Mouse (Mus musculus) stomach, postnatal 0 days (tissue): ENCODE data around the gene Farp1. TPM values are rescaled to one million over a fixed set of nuclear protein-coding genes. Genes with fewer than 3 reads are reported as not detected.
"Not testable (repeated sequence)": the region's sequence is repeated elsewhere in the genome, so short reads cannot be mapped to it uniquely, and the experiment has no call there.

Experiments used
- ATAC-seq: fragments of 200-750 bp; cut with Nextera tagmentation; 2 replicates; pipeline ENCODE4 v1.8.0; 2017; ENCODE audit not compliant: low FRiP score, low TSS enrichment
- DNase-seq: peaks from one replicate; pipeline ENCODE4 v3.0.0-alpha.2; 2016; ENCODE audit warnings: low spot score
- H3K27ac ChIP-seq: fragments of 300-500 bp; sonication (generic); replicated peaks from 2 replicates; pipeline ENCODE4 v1.5.1; 2014; ENCODE audit warnings: mild to moderate bottlenecking, control low read depth
- H3K27me3 ChIP-seq: fragments of 300-500 bp; sonication (generic); 2 replicates; pipeline ENCODE4 v1.6.1; 2014; ENCODE audit warnings: low read length; ENCODE audit not compliant: control insufficient read depth, insufficient read depth
- H3K36me3 ChIP-seq: fragments of 300-500 bp; sonication (generic); 2 replicates; pipeline ENCODE4 v1.6.1; 2014; ENCODE audit warnings: low read length, mixed read lengths; ENCODE audit not compliant: control insufficient read depth, insufficient read depth
- H3K4me1 ChIP-seq: fragments of 300-500 bp; sonication (generic); replicated peaks from 2 replicates; pipeline ENCODE4 v1.6.1; 2014; ENCODE audit warnings: antibody characterized with exemption; ENCODE audit not compliant: control insufficient read depth, insufficient read depth
- H3K4me2 ChIP-seq: fragments of 300-500 bp; sonication (generic); replicated peaks from 2 replicates; pipeline ENCODE4 v1.6.1; 2014; ENCODE audit warnings: low read depth, mild to moderate bottlenecking, control low read depth, moderate library complexity
- H3K4me3 ChIP-seq: fragments of 300-500 bp; sonication (generic); 2 replicates; pipeline ENCODE4 v1.5.1; 2014; ENCODE audit warnings: low read depth, low read length, control low read depth
- H3K9ac ChIP-seq: fragments of 300-500 bp; sonication (generic); 2 replicates; pipeline ENCODE4 v1.6.1; 2014; ENCODE audit warnings: mild to moderate bottlenecking, low read length, control low read depth, mixed read lengths
- H3K9me3 ChIP-seq: fragments of 300-500 bp; sonication (generic); 2 replicates; pipeline ENCODE4 v1.6.1; 2016; ENCODE audit warnings: low read length; ENCODE audit not compliant: control insufficient read depth
- CTCF ChIP-seq: IDR thresholded peaks from 2 replicates; pipeline ENCODE4 v1.5.1; 2016; ENCODE audit warnings: antibody characterized with exemption, low read depth, mild to moderate bottlenecking, moderate library complexity
- EP300 ChIP-seq: optimal IDR thresholded peaks from 2 replicates; pipeline ENCODE3; 2016; ENCODE audit warnings: antibody characterized with exemption
- WGBS: fragments of 180-500 bp; shearing (Covaris S2); extraction: QIAGEN DNeasy Blood & Tissue Kit; methylation state at CpG from one replicate; pipeline ENCODE4 v1.1.7; 2014; 5-methylcytosine and 5-hydroxymethylcytosine counted together
- polyA plus RNA-seq: library from polyadenylated mRNA; unstranded; fragments of >200 nt; fragmentation: Nextera tagmentation; extraction: Ambion mirVana; gene quantifications from 2 replicates; pipeline ENCODE4 v1.2.1, GENCODE M21; 2015

Farp1 gene
- polyA plus RNA-seq, 1 experiment from 2014 or later, result 4.6 TPM

DNA sequence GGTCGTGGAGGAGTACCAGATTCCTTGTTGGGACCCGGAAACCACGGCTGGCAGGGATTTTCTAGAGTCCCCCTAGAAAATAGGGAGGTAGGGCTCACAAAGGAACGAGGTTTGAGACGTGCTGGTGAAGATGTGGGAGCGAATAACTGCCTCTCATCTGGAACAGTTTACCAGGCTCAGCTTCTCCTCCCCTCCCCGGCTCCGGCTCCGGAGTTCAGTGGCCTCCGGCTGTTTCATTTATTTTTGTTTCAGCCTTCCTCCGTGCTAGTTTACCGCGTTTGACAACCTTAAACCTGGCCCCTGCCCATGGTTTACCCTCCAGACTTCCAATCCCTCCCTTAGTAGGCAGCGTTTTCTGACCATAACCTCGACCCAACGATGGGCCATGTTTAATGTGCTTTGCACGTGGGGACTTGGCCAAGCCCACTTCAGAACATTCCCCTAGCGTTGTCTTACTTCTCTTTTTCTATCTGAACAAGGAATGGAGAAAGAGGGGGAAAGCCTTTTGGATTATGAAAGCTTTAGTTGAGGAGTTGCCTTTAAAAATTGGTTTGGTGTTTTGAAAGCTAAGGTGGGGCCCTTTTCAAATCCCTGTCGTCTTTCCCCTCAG, 1.7 kb downstream of the Farp1 start:
- Histone ChIP-seq H3K9ac (peak overlapping the region; percentile 90), H3K4me2 (peak overlapping the region; percentile 92), H3K27me3 (no peaks in the 10 kb centered on the region), H3K36me3 (no peaks in the 10 kb centered on the region), H3K27ac (peak overlapping the region; percentile 83), H3K4me1 (no peaks in the 10 kb centered on the region), H3K9me3 (no peaks in the 10 kb centered on the region), H3K4me3 (peak overlapping the region; percentile 82)
- ATAC-seq (no peak), DNase-seq (peak; percentile 27)
- no peak for TF ChIP-seq CTCF
- no peak for TF ChIP-seq EP300
- 0% methylated on average over 19 of the region's 19 CpGs for WGBS

DNA sequence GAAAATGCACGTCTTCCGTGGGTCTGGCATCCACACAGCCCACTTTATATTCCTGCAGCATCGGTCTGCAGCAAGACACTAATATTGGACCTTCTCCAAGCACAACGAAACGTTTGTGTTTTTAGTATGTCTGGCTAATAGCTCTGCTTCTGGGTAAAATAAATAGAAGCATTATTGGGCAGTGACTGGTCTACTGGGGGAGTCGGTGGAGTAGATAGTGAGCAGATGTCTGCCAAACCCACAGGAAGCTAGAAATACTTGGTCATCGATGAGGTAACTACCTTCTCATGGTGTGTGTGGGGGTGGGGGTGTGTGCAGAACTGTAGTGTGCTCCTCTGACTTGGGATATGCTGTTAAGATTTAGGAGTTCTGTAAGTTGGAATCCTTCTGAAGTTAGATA, 2.3 kb downstream of the Farp1 start:
- Histone ChIP-seq H3K36me3 (no peaks in the 10 kb centered on the region), H3K9me3 (no peaks in the 10 kb centered on the region), H3K9ac (peak overlapping the region; percentile 90), H3K27ac (peak overlapping the region; percentile 83), H3K4me1 (no peaks in the 10 kb centered on the region), H3K4me2 (peak overlapping the region; percentile 92), H3K27me3 (no peaks in the 10 kb centered on the region), H3K4me3 (peak overlapping the region; percentile 82)
- peak; percentile 14; the same call in 1 of the 2 replicates for ATAC-seq
- 8% methylated on average over 7 of the region's 7 CpGs for WGBS
- TF ChIP-seq EP300 (no peak), CTCF (no peak)
- no peak for DNase-seq

DNA sequence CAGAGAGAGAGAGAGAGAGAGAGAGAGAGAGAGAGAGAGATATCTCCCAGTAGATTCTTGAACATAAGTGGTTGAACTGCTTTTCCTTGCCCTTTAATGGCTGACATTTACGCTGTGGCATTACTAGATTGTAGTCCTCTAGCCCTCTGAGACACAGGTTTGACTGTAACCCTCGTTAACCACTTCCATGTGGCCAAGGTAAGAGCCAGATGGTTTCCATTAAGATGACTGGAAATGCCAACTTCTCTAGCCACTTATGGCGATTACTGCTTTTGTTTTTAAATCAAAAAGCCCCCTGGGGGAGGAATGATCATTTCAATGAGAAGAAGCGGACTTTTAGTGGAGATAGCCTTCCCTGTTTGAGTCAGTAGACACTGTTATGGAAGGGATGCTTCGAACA, 3.7 kb downstream of the Farp1 start:
- DNase-seq (no peak), ATAC-seq (no peak)
- 70% methylated on average over 5 of the region's 5 CpGs for WGBS
- Histone ChIP-seq H3K4me3 (no peak overlapping the region), H3K9ac (no peak overlapping the region), H3K4me2 (no peak overlapping the region), H3K9me3 (no peaks in the 10 kb centered on the region), H3K36me3 (no peaks in the 10 kb centered on the region), H3K4me1 (no peaks in the 10 kb centered on the region), H3K27ac (no peak overlapping the region), H3K27me3 (no peaks in the 10 kb centered on the region)
- TF ChIP-seq EP300 (no peak), CTCF (no peak)

DNA sequence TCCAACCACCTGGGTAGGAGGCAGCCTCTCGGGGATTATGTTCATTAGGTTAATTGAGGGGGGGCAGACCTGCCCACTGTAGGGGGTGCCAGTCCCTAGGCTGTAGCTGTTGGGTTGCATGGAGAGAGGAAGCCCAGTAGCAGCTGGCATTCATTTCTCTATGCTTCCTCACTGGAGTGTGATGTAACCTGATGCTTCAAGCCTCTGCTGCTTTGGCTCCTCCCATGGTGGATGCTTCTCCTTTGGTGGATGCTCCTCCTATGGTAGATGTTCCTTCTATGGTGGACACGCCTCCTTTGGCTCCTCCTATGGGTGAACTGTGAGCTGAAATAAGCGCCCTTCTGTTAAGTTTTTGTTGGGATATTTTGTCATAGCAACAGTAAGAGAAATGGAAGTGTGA, 9.1 kb downstream of the Farp1 start:
- no peaks in the 10 kb centered on the region for H3K4me1 ChIP-seq
- TF ChIP-seq EP300 (no peak), CTCF (no peak)
- no peak overlapping the region for H3K4me2 ChIP-seq
- DNase-seq, result no peak
- H3K27ac ChIP-seq, result no peak overlapping the region
- no peak for ATAC-seq
- H3K36me3 ChIP-seq, result no peaks in the 10 kb centered on the region; the same call in 1 of the 2 replicates
- H3K9ac ChIP-seq, result no peak overlapping the region
- H3K27me3 ChIP-seq, result no peaks in the 10 kb centered on the region
- 83% methylated on average over 3 of the region's 3 CpGs for WGBS
- H3K9me3 ChIP-seq, result no peaks in the 10 kb centered on the region
- H3K4me3 ChIP-seq, result no peak overlapping the region

- 83% methylated on average over 9 of the region's 9 CpGs for WGBS
- no peak for TF ChIP-seq EP300
- TF ChIP-seq CTCF, result no peak
- no peaks in the 10 kb centered on the region; the same call in 1 of the 2 replicates for H3K36me3 ChIP-seq
- no peak overlapping the region for H3K9ac ChIP-seq
- no peaks in the 10 kb centered on the region for H3K4me1 ChIP-seq
- no peak for DNase-seq
- H3K4me2 ChIP-seq, result no peak overlapping the region
- ATAC-seq, result no peak
- H3K9me3 ChIP-seq, result no peaks in the 10 kb centered on the region
- no peak overlapping the region for H3K4me3 ChIP-seq
- no peaks in the 10 kb centered on the region for H3K27me3 ChIP-seq
- H3K27ac ChIP-seq, result no peak overlapping the region
Observed at GRCm38 (mm10) chr14:121046313-121046961, 11.4 kb downstream of the Farp1 start.

DNA sequence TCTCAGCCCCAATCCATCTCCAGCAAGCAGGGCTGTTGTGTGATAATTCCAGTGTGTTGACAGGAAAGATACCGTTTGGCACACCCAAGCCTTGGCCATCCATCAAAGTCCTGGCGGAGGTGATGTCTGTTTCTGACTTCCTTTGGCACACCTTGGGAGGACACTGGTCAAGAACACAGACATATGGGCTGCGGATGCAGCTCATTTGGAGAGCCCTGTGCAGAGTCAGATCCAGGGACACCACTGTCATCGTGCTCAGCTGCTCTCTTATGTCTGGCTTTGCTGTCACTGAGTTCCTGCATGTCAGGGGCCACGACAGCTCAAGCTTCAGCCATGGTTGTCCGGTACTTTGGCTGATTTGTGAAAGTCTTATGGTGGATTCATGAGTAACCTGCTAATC, 12.8 kb downstream of the Farp1 start:
- WGBS, result 68% methylated on average over 6 of the region's 6 CpGs
- no peak overlapping the region for H3K4me3 ChIP-seq
- ATAC-seq, result no peak
- no peak overlapping the region for H3K9ac ChIP-seq
- no peak overlapping the region for H3K4me2 ChIP-seq
- H3K27ac ChIP-seq, result no peak overlapping the region
- TF ChIP-seq CTCF, result no peak
- TF ChIP-seq EP300, result no peak
- no peaks in the 10 kb centered on the region for H3K27me3 ChIP-seq
- peaks cover 2% of the 10 kb centered on the region; the same call in 1 of the 2 replicates for H3K4me1 ChIP-seq
- H3K36me3 ChIP-seq, result no peaks in the 10 kb centered on the region; the same call in 1 of the 2 replicates
- DNase-seq, result no peak
- no peaks in the 10 kb centered on the region for H3K9me3 ChIP-seq

DNA sequence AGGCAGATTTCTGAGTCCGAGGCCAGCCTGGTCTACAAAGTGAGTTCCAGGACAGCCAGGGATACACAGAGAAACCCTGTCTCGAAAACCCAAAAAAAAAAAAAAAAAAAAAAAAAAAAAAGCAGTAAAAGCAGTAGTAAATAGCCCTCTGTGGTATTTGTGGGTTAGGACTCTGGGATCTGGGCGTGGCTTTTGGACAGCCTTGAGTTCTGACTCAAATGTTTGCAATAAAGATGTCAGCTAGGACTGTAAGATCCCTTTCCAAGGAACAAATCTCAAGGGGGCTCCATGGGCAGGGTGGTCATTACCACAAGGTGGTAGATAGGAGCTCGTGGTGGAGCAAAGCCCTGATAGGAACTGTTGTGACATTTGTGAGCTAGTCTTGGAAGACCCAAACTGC, 16.0 kb downstream of the Farp1 start:
- not testable (repeated sequence) for H3K9me3 ChIP-seq, ATAC-seq, H3K4me3 ChIP-seq, H3K4me1 ChIP-seq, H3K27ac ChIP-seq, H3K4me2 ChIP-seq, DNase-seq, H3K36me3 ChIP-seq, H3K9ac ChIP-seq, H3K27me3 ChIP-seq
- 79% methylated on average over 3 of the region's 4 CpGs for WGBS
